In genomic region chr6:88732643-88733613, GRCm38 (mm10) we compare ENCODE assay signal across 9 mouse cellular contexts. TPM values are rescaled to one million over a fixed set of nuclear protein-coding genes. Genes with fewer than 3 reads are reported as not detected.
DNase-seq lines count a peak whose midpoint lies in the region; ATAC-seq lines count a peak whose summit lies in the region.
"Had no signal": no experiment of that assay in that cellular context is flagged by ENCODE, and none has a peak within 500 bp of the region (broad histone marks: within the 10 kb centered on the region; RNA-seq: fewer than 3 reads in every experiment).

No protein-coding gene starts in this region.

- H3K9ac ChIP-seq in hindbrain, embryonic 14.5 days = no peak overlapping the region
- peak overlapping the region; percentile 64 for H3K9ac ChIP-seq in liver, embryonic 16.5 days (ENCODE audit: low read depth, low read length)

- H3K27ac ChIP-seq in brown adipose tissue, adult 24 weeks (replicated peaks; ENCODE audit: low read depth, low read length) = peak overlapping the region; percentile 87
- peak overlapping the region; percentile 29; the same call in 1 of the 2 replicates for H3K27ac ChIP-seq in hindbrain, embryonic 14.5 days
- peak overlapping the region; percentile 96 for H3K27ac ChIP-seq in liver, embryonic 16.5 days (ENCODE audit: low read length)

- intact Hi-C loops in heart, postnatal 10 days (cut with DNase I) = loop anchor here (5.0 kb wide), 1 partner anchor 94 kb away; no protein-coding TSS in a partner anchor

- no peaks in the 10 kb centered on the region for H3K9me3 ChIP-seq in hindbrain, embryonic 14.5 days (ENCODE audit: control insufficient read depth, low read length)
- no peaks in the 10 kb centered on the region for H3K9me3 ChIP-seq in liver, embryonic 16.5 days (replicated peaks; ENCODE audit: control insufficient read depth, low read length)
- H3K9me3 ChIP-seq: G1E had no signal

- peak overlapping the region; percentile 22; the same call in 1 of the 2 replicates for H3K4me3 ChIP-seq in brown adipose tissue, adult 24 weeks (ENCODE audit: insufficient read depth, low read depth, low read length)
- H3K4me3 ChIP-seq in hindbrain, embryonic 14.5 days (replicated peaks; ENCODE audit: low read length) = no peak overlapping the region
- no peak overlapping the region for H3K4me3 ChIP-seq in liver, embryonic 16.5 days (ENCODE audit: low read depth, low read length)

- H3K36me3 ChIP-seq in hindbrain, embryonic 14.5 days (replicated peaks; ENCODE audit: control insufficient read depth, insufficient read depth) = no peaks in the 10 kb centered on the region
- H3K36me3 ChIP-seq in liver, embryonic 16.5 days (ENCODE audit: control insufficient read depth, insufficient read depth) = peaks cover 21% of the 10 kb centered on the region
- H3K36me3 ChIP-seq: G1E had no signal

- H3K4me1 ChIP-seq in brown adipose tissue, adult 24 weeks (ENCODE audit: control insufficient read depth, insufficient read depth, insufficient read length, low read length) = peaks cover 75% of the 10 kb centered on the region
- peaks cover 12% of the 10 kb centered on the region; the same call in 1 of the 2 replicates for H3K4me1 ChIP-seq in hindbrain, embryonic 14.5 days (replicated peaks; ENCODE audit: control insufficient read depth, insufficient read depth, low read length)
- peaks cover 95% of the 10 kb centered on the region for H3K4me1 ChIP-seq in liver, embryonic 16.5 days (ENCODE audit: control insufficient read depth, low read depth, low read length)

- no peak overlapping the region for H3K4me2 ChIP-seq in hindbrain, embryonic 14.5 days (replicated peaks)
- H3K4me2 ChIP-seq in liver, embryonic 16.5 days (ENCODE audit: low read depth, low read length) = peak overlapping the region; percentile 62; the same call in 1 of the 2 replicates

- peak; percentile 53 for DNase-seq in kidney, adult 9 months
- DNase-seq in kidney, postnatal 14 days = no peak
- no peak for DNase-seq in hindbrain, embryonic 14.5 days (ENCODE audit: low spot score)
- no peak for DNase-seq in thymus, postnatal 14 days
- no peak for DNase-seq in heart, postnatal 10 days
- DNase-seq: retina, postnatal 1 day had no signal

- WGBS in hindbrain, embryonic 14.5 days = 70% methylated on average over 17 of the region's 17 CpGs
- WGBS in liver, embryonic 16.5 days (ENCODE audit: insufficient replicate concordance) = 80% methylated on average over 17 of the region's 17 CpGs

- H3K27me3 ChIP-seq in hindbrain, embryonic 14.5 days (ENCODE audit: control insufficient read depth, insufficient read depth, low read length) = no peaks in the 10 kb centered on the region
- H3K27me3 ChIP-seq in liver, embryonic 16.5 days (ENCODE audit: control insufficient read depth, insufficient read depth, low read depth, low read length) = no peaks in the 10 kb centered on the region

- ATAC-seq in hindbrain, embryonic 14.5 days (ENCODE audit: low FRiP score) = no peak
- no peak for ATAC-seq in liver, embryonic 16.5 days (ENCODE audit: low read depth)

RNA-seq across cellular contexts. Expression of gene Mgll, which starts 8.7 kb away (rescaled TPM):
- 257 and 493 TPM in 2 replicates for polyA plus RNA-seq in brown adipose tissue, adult 24 weeks (2012; ENCODE audit: insufficient read depth, insufficient read length, missing spikeins)
- polyA plus RNA-seq in hindbrain, embryonic 14.5 days (2014; fragmentation: Nextera tagmentation; extraction: Ambion mirVana) = 51.1 and 51.3 TPM in 2 replicates
- 62.3 and 62.4 TPM in 2 replicates for polyA plus RNA-seq in liver, embryonic 16.5 days (2015; fragmentation: Nextera tagmentation; extraction: Ambion mirVana)
- 100 to 1,000 TPM; 187 to 225 TPM for total RNA-seq in heart, postnatal 10 days (2021)

Comparison
In these comparisons a context has a peak if more than half of its experiments do, and no peak if none do; other contexts are left out.
1. H3K27ac ChIP-seq: peak in every context shown above with its lines; median percentile 96 in liver, embryonic 16.5 days; 87 in brown adipose tissue, adult 24 weeks; 29 in hindbrain, embryonic 14.5 days.